Mouse (Mus musculus) cortical plate, adult 2 months (tissue): Measurements from ENCODE around the gene Rdx.

ENCODE experiments used
- CTCF ChIP-seq: fragments of 200-500 bp; IDR thresholded peaks from 2 replicates; pipeline ENCODE4 v1.5.1; 2011; ENCODE audit warnings: mild to moderate bottlenecking, control low read depth, low read length; ENCODE audit not compliant: insufficient read depth; ENCODE audit errors: extremely low read depth
- POLR2A ChIP-seq: fragments of 200-500 bp; IDR thresholded peaks from 2 replicates; pipeline ENCODE4 v1.6.1; 2011; ENCODE audit warnings: mild to moderate bottlenecking, low read length, control low read depth; ENCODE audit not compliant: insufficient read depth; ENCODE audit errors: extremely low read depth

- TF ChIP-seq CTCF: no peak
- no peak for TF ChIP-seq POLR2A
Observed at GRCm38 (mm10) chr9:52107161-52107560, 60.2 kb downstream of the Rdx start.
